Mouse (Mus musculus) CH12.LX (cell line): ENCODE results near the gene Ttc39b. TPM values are rescaled to one million over a fixed set of nuclear protein-coding genes. Genes with fewer than 3 reads are reported as not detected.

ENCODE experiments used
- DNase-seq: peaks from one replicate; pipeline ENCODE4 v3.0.0-alpha.2; 2013; ENCODE audit errors: extremely low read depth
- H3K27ac ChIP-seq: 2 replicates; pipeline ENCODE4 v1.5.1; 2012; ENCODE audit warnings: low read depth, mild to moderate bottlenecking, control low read depth, moderate library complexity; ENCODE audit not compliant: insufficient read depth
- H3K27me3 ChIP-seq: replicated peaks from 2 replicates; pipeline ENCODE3; 2012; ENCODE audit warnings: inconsistent platforms
- H3K36me3 ChIP-seq, 2 experiments: replicated peaks in 1 of 2; 2 replicates each; pipeline versions ENCODE3 to v1.6.1; 2012; ENCODE audit warnings: inconsistent platforms in 1 of 2, low read length in 1 of 2, mild to moderate bottlenecking in 1 of 2, mixed read lengths in 1 of 2, moderate library complexity in 1 of 2; ENCODE audit not compliant: control insufficient read depth in 1 of 2, insufficient read depth in 1 of 2
- H3K4me1 ChIP-seq, 2 experiments: 2 replicates each; pipeline ENCODE4 v1.6.1; 2012; ENCODE audit warnings: inconsistent platforms in 1 of 2, moderate library complexity in 1 of 2; ENCODE audit not compliant: insufficient read depth in 2 of 2, control insufficient read depth in 1 of 2
- H3K4me2 ChIP-seq: 2 replicates; pipeline ENCODE4 v1.6.1; 2012; ENCODE audit warnings: low read depth, mild to moderate bottlenecking, control low read depth; ENCODE audit not compliant: poor library complexity, insufficient read depth, severe bottlenecking
- H3K4me3 ChIP-seq, 3 experiments: fragments of 150-350 bp in 1 of 3; sonication (generic) in 1 of 3; replicated peaks in 1 of 3; 2 replicates each; pipeline versions ENCODE3 to v1.5.1; 2011 to 2012; ENCODE audit warnings: low read depth in 2 of 3, low read length in 2 of 3, mild to moderate bottlenecking in 2 of 3, moderate library complexity in 2 of 3, control low read depth in 1 of 3, improper control_type of control experiment in 1 of 3, inconsistent platforms in 1 of 3, mixed read lengths in 1 of 3; ENCODE audit not compliant: poor library complexity in 1 of 3
- H3K79me2 ChIP-seq: replicated peaks from 2 replicates; pipeline ENCODE4 v1.6.1; 2012; ENCODE audit warnings: mild to moderate bottlenecking, moderate library complexity; ENCODE audit not compliant: control insufficient read depth, poor library complexity, insufficient read depth, severe bottlenecking; ENCODE audit errors: extremely low read depth
- H3K9ac ChIP-seq: 2 replicates; pipeline ENCODE4 v1.6.1; 2012; ENCODE audit warnings: low read depth, mild to moderate bottlenecking, control low read depth, moderate library complexity; ENCODE audit not compliant: insufficient read depth
- H3K9me3 ChIP-seq: replicated peaks from 2 replicates; pipeline ENCODE3; 2012; ENCODE audit warnings: low read length, inconsistent platforms, mixed read lengths
- BHLHE40 ChIP-seq: IDR thresholded peaks from 2 replicates; pipeline ENCODE4 v1.6.1; 2011; ENCODE audit warnings: mild to moderate bottlenecking, low read depth, low read length, improper control_type of control experiment
- CHD1 ChIP-seq: IDR thresholded peaks from 2 replicates; pipeline ENCODE4 v1.6.1; 2012; ENCODE audit warnings: low read depth, low read length, improper control_type of control experiment, inconsistent platforms
- CHD2 ChIP-seq: IDR thresholded peaks from 2 replicates; pipeline ENCODE4 v1.6.1; 2011; ENCODE audit warnings: low read length, improper control_type of control experiment
- CTCF ChIP-seq, 2 experiments: IDR thresholded peaks in 1 of 2; conservative IDR thresholded peaks in 1 of 2; 2 replicates each; pipeline ENCODE4 v1.5.1; 2011 to 2012; ENCODE audit warnings: low read depth in 2 of 2, low read length in 2 of 2, improper control_type of control experiment in 1 of 2, inconsistent platforms in 1 of 2, mild to moderate bottlenecking in 1 of 2, moderate library complexity in 1 of 2
- ELF1 ChIP-seq: IDR thresholded peaks from 2 replicates; pipeline ENCODE4 v1.6.1; 2014; ENCODE audit warnings: low read depth, mild to moderate bottlenecking, inconsistent platforms, low read length, improper control_type of control experiment
- EP300 ChIP-seq: IDR thresholded peaks from 2 replicates; pipeline ENCODE4 v1.6.1; 2011; ENCODE audit warnings: low read length, improper control_type of control experiment
- GABPA ChIP-seq: IDR thresholded peaks from 2 replicates; pipeline ENCODE4 v1.6.1; 2012; ENCODE audit warnings: low read depth, low read length, improper control_type of control experiment, inconsistent platforms; ENCODE audit not compliant: insufficient replicate concordance
- HCFC1 ChIP-seq: IDR thresholded peaks from 2 replicates; pipeline ENCODE4 v1.6.1; 2012; ENCODE audit warnings: low read depth, mild to moderate bottlenecking, inconsistent platforms, low read length, improper control_type of control experiment
- IRF4 ChIP-seq: IDR thresholded peaks from 2 replicates; pipeline ENCODE4 v1.6.1; 2014; ENCODE audit warnings: low read depth, mild to moderate bottlenecking, inconsistent platforms, low read length, improper control_type of control experiment
- JUN ChIP-seq: IDR thresholded peaks from 2 replicates; pipeline ENCODE4 v1.6.1; 2011; ENCODE audit warnings: low read depth, mild to moderate bottlenecking, low read length, improper control_type of control experiment, moderate library complexity; ENCODE audit not compliant: insufficient read depth
- JUND ChIP-seq: conservative IDR thresholded peaks from 2 replicates; pipeline ENCODE4 v1.6.1; 2011; ENCODE audit warnings: low read depth, low read length, improper control_type of control experiment
- KAT2A ChIP-seq: IDR thresholded peaks from 2 replicates; pipeline ENCODE4 v1.6.1; 2012; ENCODE audit warnings: low read length, improper control_type of control experiment, inconsistent platforms; ENCODE audit not compliant: insufficient replicate concordance
- MAFK ChIP-seq: IDR thresholded peaks from 2 replicates; pipeline ENCODE4 v1.6.1; 2011; ENCODE audit warnings: low read length, improper control_type of control experiment; ENCODE audit not compliant: insufficient replicate concordance
- MAX ChIP-seq: IDR thresholded peaks from 2 replicates; pipeline ENCODE4 v1.6.1; 2011; ENCODE audit warnings: low read length, improper control_type of control experiment
- MEF2A ChIP-seq: IDR thresholded peaks from 2 replicates; pipeline ENCODE4 v1.6.1; 2014; ENCODE audit warnings: low read depth, mild to moderate bottlenecking, inconsistent platforms, low read length, improper control_type of control experiment, borderline replicate concordance
- MXI1 ChIP-seq: IDR thresholded peaks from 2 replicates; pipeline ENCODE4 v1.6.1; 2011; ENCODE audit warnings: mild to moderate bottlenecking, low read depth, low read length, improper control_type of control experiment
- MYC ChIP-seq: IDR thresholded peaks from 2 replicates; pipeline ENCODE4 v1.6.1; 2011; ENCODE audit warnings: low read depth, mild to moderate bottlenecking, improper control_type of control experiment, low read length
- POLR2A ChIP-seq: IDR thresholded peaks from 2 replicates; pipeline ENCODE4 v1.6.1; 2011; ENCODE audit warnings: low read depth, mild to moderate bottlenecking, improper control_type of control experiment, low read length
- POLR2AphosphoS2 ChIP-seq: IDR thresholded peaks from 2 replicates; pipeline ENCODE4 v1.6.1; 2011; ENCODE audit warnings: low read depth, low read length, improper control_type of control experiment
- RAD21 ChIP-seq: IDR thresholded peaks from 2 replicates; pipeline ENCODE4 v1.6.1; 2011; ENCODE audit warnings: low read depth, mild to moderate bottlenecking, low read length, improper control_type of control experiment, moderate library complexity
- RCOR1 ChIP-seq: conservative IDR thresholded peaks from 2 replicates; pipeline ENCODE4 v1.6.1; 2012; ENCODE audit warnings: low read depth, mild to moderate bottlenecking, inconsistent platforms, low read length, improper control_type of control experiment
- SIN3A ChIP-seq: IDR thresholded peaks from 2 replicates; pipeline ENCODE4 v1.6.1; 2012; ENCODE audit warnings: low read length, improper control_type of control experiment, inconsistent platforms
- UBTF ChIP-seq: IDR thresholded peaks from 2 replicates; pipeline ENCODE4 v1.6.1; 2012; ENCODE audit warnings: low read depth, mild to moderate bottlenecking, inconsistent platforms, low read length, improper control_type of control experiment, moderate library complexity
- USF2 ChIP-seq: conservative IDR thresholded peaks from 2 replicates; pipeline ENCODE4 v1.6.1; 2011; ENCODE audit warnings: low read depth, low read length, improper control_type of control experiment
- ZC3H11A ChIP-seq: IDR thresholded peaks from 2 replicates; pipeline ENCODE4 v1.6.1; 2012; ENCODE audit warnings: low read depth, mild to moderate bottlenecking, inconsistent platforms, low read length, improper control_type of control experiment
- ZMIZ1 ChIP-seq: IDR thresholded peaks from 2 replicates; pipeline ENCODE4 v1.6.1; 2012; ENCODE audit warnings: low read depth, mild to moderate bottlenecking, inconsistent platforms, low read length, improper control_type of control experiment
- dilution Hi-C: fragments of 300-500 bp; cut with MboI; formaldehyde crosslinking; loops from 2 replicates; pipeline ENCODE4 v1.14.3; 2020; ENCODE audit warnings: low sequenced_read_pairs; ENCODE audit not compliant: extremely low pct_unique_long_range_greater_than_20kb, extremely low pct_ligation_motif_present
- in situ Hi-C: fragments of 300-500 bp; cut with MboI; formaldehyde crosslinking; loops from 3 replicates; pipeline ENCODE4 v1.14.3; 2019; ENCODE audit warnings: low sequenced_read_pairs, low pct_ligation_motif_present, low pct_unique_long_range_greater_than_20kb, mixed read lengths
- polyA plus RNA-seq: library from polyadenylated mRNA; unstranded; fragments of >175 nt; gene quantifications from 2 replicates; pipeline ENCODE4 v1.2.1, GENCODE M21; 2012; ENCODE audit warnings: low read depth; ENCODE audit not compliant: insufficient read length
- total RNA-seq, 2 experiments: library from RNA; depleted of rRNA; stranded (reverse); fragments of 300-350 nt in 1 of 2; fragments of >200 nt in 1 of 2; gene quantifications; 2 replicates each; pipeline ENCODE4 v1.2.3; 2012 to 2014

Ttc39b gene
- total and polyA plus RNA-seq, 3 experiments: 12.6 to 16.7 (median 15.7) TPM

- H3K4me1 ChIP-seq: peaks cover 6 to 33% of the 10 kb centered on the region in 2 experiments
- no peak for DNase-seq
- H3K27me3 ChIP-seq: no peaks in the 10 kb centered on the region
- no peaks in the 10 kb centered on the region for H3K9me3 ChIP-seq
- no peak overlapping the region for H3K4me2 ChIP-seq
- in situ Hi-C loops: loop anchor here (10.0 to 25.0 kb wide), 2 partner anchors 46 to 201 kb away; no protein-coding TSS in a partner anchor
- no peak overlapping the region for H3K4me3 ChIP-seq
- dilution Hi-C loops: no loop called here
- peaks cover 0 to 27% of the 10 kb centered on the region in 2 experiments for H3K36me3 ChIP-seq
- H3K79me2 ChIP-seq: peaks cover 16% of the 10 kb centered on the region; the same call in 1 of the 2 replicates
- TF ChIP-seq CHD2 (no peak), JUN (no peak), CHD1 (no peak), MYC (no peak), IRF4 (no peak), RAD21 (no peak), SIN3A (no peak), RCOR1 (no peak), POLR2AphosphoS2 (no peak), UBTF (no peak), POLR2A (no peak), GABPA (no peak), MEF2A (no peak), CTCF (conservative IDR thresholded peaks at IDR 0.05 in 1 of 2, IDR thresholded peaks at IDR 0.05 in 1 of 2; ENCODE audit: low read depth in 2 of 2, low read length in 2 of 2) (no peak)
- H3K27ac ChIP-seq: no peak overlapping the region
- H3K9ac ChIP-seq: no peak overlapping the region
Observed at GRCm38 (mm10) chr4:83310990-83311389, 13.1 kb downstream of the Ttc39b start.

- H3K79me2 ChIP-seq: peaks cover 10% of the 10 kb centered on the region
- no peaks in the 10 kb centered on the region for H3K9me3 ChIP-seq
- no peak overlapping the region for H3K27ac ChIP-seq
- dilution Hi-C loops: no loop called here
- no peak overlapping the region for H3K4me2 ChIP-seq
- in situ Hi-C loops: loop anchor here (25.0 kb wide), 1 partner anchor 203 kb away; no protein-coding TSS in a partner anchor
- no peak for TF ChIP-seq ELF1
- no peak for TF ChIP-seq HCFC1
- no peak for TF ChIP-seq MAFK
- TF ChIP-seq GABPA: no peak
- TF ChIP-seq RCOR1: no peak
- TF ChIP-seq EP300: no peak
- no peak for TF ChIP-seq JUND
- no peak for TF ChIP-seq ZC3H11A
- no peak for TF ChIP-seq RAD21
- TF ChIP-seq MAX: no peak
- TF ChIP-seq KAT2A: no peak
- TF ChIP-seq BHLHE40: no peak
- TF ChIP-seq CHD2: no peak
- TF ChIP-seq POLR2AphosphoS2: no peak
- TF ChIP-seq MYC: no peak
- TF ChIP-seq ZMIZ1: no peak
- no peak for TF ChIP-seq IRF4
- TF ChIP-seq USF2: no peak
- TF ChIP-seq MXI1: no peak
- TF ChIP-seq CTCF (conservative IDR thresholded peaks at IDR 0.05 in 1 of 2, IDR thresholded peaks at IDR 0.05 in 1 of 2; ENCODE audit: low read depth in 2 of 2, low read length in 2 of 2): no peak
- TF ChIP-seq, all 38 proteins: peak for 0
- Histone ChIP-seq H3K4me1 (peaks cover 3 to 18% of the 10 kb centered on the region in 2 experiments; a peak in 3 of 4 replicates), H3K36me3 (peaks cover 0 to 25% of the 10 kb centered on the region in 2 experiments), H3K4me3 (no peak overlapping the region), H3K27me3 (no peaks in the 10 kb centered on the region), H3K9ac (no peak overlapping the region)
- DNase-seq: no peak
Observed at GRCm38 (mm10) chr4:83308914-83309313, 15.1 kb downstream of the Ttc39b start.
